Mouse (Mus musculus): ENCODE data around the gene Ell2. TPM values are rescaled to one million over a fixed set of nuclear protein-coding genes. Genes with fewer than 3 reads are reported as not detected.

The Ell2 gene
- polyA plus RNA-seq, 1 experiment from 2014 or later: 4.2 TPM

- no peak overlapping the region for H3K4me3 ChIP-seq (ENCODE audit: low read length)
- no peaks in the 10 kb centered on the region; the same call in 1 of the 2 replicates for H3K36me3 ChIP-seq (ENCODE audit: insufficient read depth, low read length)
- H3K27ac ChIP-seq (ENCODE audit: low read length): no peak overlapping the region
- peaks cover 3% of the 10 kb centered on the region; the same call in 1 of the 2 replicates for H3K4me1 ChIP-seq (ENCODE audit: insufficient read depth, low read length)
- no peak for ATAC-seq (ENCODE audit: low FRiP score, low TSS enrichment)
- no peak overlapping the region for H3K4me2 ChIP-seq (replicated peaks; ENCODE audit: low read depth, low read length)
- H3K9ac ChIP-seq (replicated peaks; ENCODE audit: low read length): no peak overlapping the region
- no peaks in the 10 kb centered on the region for H3K27me3 ChIP-seq (ENCODE audit: insufficient read depth, low read length)
- H3K9me3 ChIP-seq (ENCODE audit: low read length): no peaks in the 10 kb centered on the region
- 91% methylated on average over 5 of the region's 5 CpGs for WGBS
These were observed 47.8 kb downstream of the Ell2 start for GRCm38 (mm10) chr13:75754398-75754797.

GRCm38 (mm10) chr13:75760859-75761548, 54.4 kb downstream of the Ell2 start:
- H3K4me3 ChIP-seq (ENCODE audit: low read length): no peak overlapping the region
- H3K27me3 ChIP-seq (ENCODE audit: insufficient read depth, low read length): no peaks in the 10 kb centered on the region
- no peak for ATAC-seq (ENCODE audit: low FRiP score, low TSS enrichment)
- WGBS: 91% methylated on average over 4 of the region's 4 CpGs
- no peaks in the 10 kb centered on the region for H3K4me1 ChIP-seq (ENCODE audit: insufficient read depth, low read length)
- H3K9me3 ChIP-seq (ENCODE audit: low read length): no peaks in the 10 kb centered on the region
- no peak overlapping the region for H3K9ac ChIP-seq (replicated peaks; ENCODE audit: low read length)
- no peaks in the 10 kb centered on the region; the same call in 1 of the 2 replicates for H3K36me3 ChIP-seq (ENCODE audit: insufficient read depth, low read length)
- H3K27ac ChIP-seq (ENCODE audit: low read length): no peak overlapping the region
- H3K4me2 ChIP-seq (replicated peaks; ENCODE audit: low read depth, low read length): no peak overlapping the region

GRCm38 (mm10) chr13:75762759-75763158, 56.2 kb downstream of the Ell2 start:
- Histone ChIP-seq H3K4me1 (ENCODE audit: insufficient read depth, low read length) (no peaks in the 10 kb centered on the region), H3K27ac (ENCODE audit: low read length) (no peak overlapping the region), H3K27me3 (ENCODE audit: insufficient read depth, low read length) (no peaks in the 10 kb centered on the region), H3K36me3 (ENCODE audit: insufficient read depth, low read length) (no peaks in the 10 kb centered on the region), H3K4me2 (replicated peaks; ENCODE audit: low read depth, low read length) (no peak overlapping the region), H3K4me3 (ENCODE audit: low read length) (no peak overlapping the region), H3K9me3 (ENCODE audit: low read length) (no peaks in the 10 kb centered on the region), H3K9ac (replicated peaks; ENCODE audit: low read length) (no peak overlapping the region)
- no peak for ATAC-seq (ENCODE audit: low FRiP score, low TSS enrichment)
- WGBS: 86% methylated on average over 4 of the region's 4 CpGs

- 22% methylated on average over 3 of the region's 3 CpGs for WGBS
- no peak overlapping the region for H3K4me3 ChIP-seq (ENCODE audit: low read length)
- no peak overlapping the region for H3K4me2 ChIP-seq (replicated peaks; ENCODE audit: low read depth, low read length)
- no peaks in the 10 kb centered on the region for H3K27me3 ChIP-seq (ENCODE audit: insufficient read depth, low read length)
- no peaks in the 10 kb centered on the region for H3K36me3 ChIP-seq (ENCODE audit: insufficient read depth, low read length)
- no peak overlapping the region for H3K9ac ChIP-seq (replicated peaks; ENCODE audit: low read length)
- no peak overlapping the region for H3K27ac ChIP-seq (ENCODE audit: low read length)
- no peaks in the 10 kb centered on the region for H3K9me3 ChIP-seq (ENCODE audit: low read length)
- H3K4me1 ChIP-seq (ENCODE audit: insufficient read depth, low read length): no peaks in the 10 kb centered on the region
- no peak for ATAC-seq (ENCODE audit: low FRiP score, low TSS enrichment)
These were observed 56.7 kb downstream of the Ell2 start for GRCm38 (mm10) chr13:75763280-75763679.

- ATAC-seq (ENCODE audit: low FRiP score, low TSS enrichment): no peak
- Histone ChIP-seq H3K4me3 (ENCODE audit: low read length) (no peak overlapping the region), H3K9me3 (ENCODE audit: low read length) (no peaks in the 10 kb centered on the region), H3K9ac (replicated peaks; ENCODE audit: low read length) (no peak overlapping the region), H3K36me3 (ENCODE audit: insufficient read depth, low read length) (no peaks in the 10 kb centered on the region), H3K4me1 (ENCODE audit: insufficient read depth, low read length) (no peaks in the 10 kb centered on the region), H3K4me2 (replicated peaks; ENCODE audit: low read depth, low read length) (no peak overlapping the region), H3K27me3 (ENCODE audit: insufficient read depth, low read length) (no peaks in the 10 kb centered on the region), H3K27ac (ENCODE audit: low read length) (no peak overlapping the region)
- 65% methylated on average over 1 of the region's 1 CpGs for WGBS
These were observed 59.2 kb downstream of the Ell2 start for GRCm38 (mm10) chr13:75765742-75766141.

- H3K9ac ChIP-seq (replicated peaks; ENCODE audit: low read length): no peak overlapping the region
- H3K4me3 ChIP-seq (ENCODE audit: low read length): no peak overlapping the region
- WGBS: 71% methylated on average over 5 of the region's 5 CpGs
- no peak overlapping the region for H3K27ac ChIP-seq (ENCODE audit: low read length)
- no peak for ATAC-seq (ENCODE audit: low FRiP score, low TSS enrichment)
- no peaks in the 10 kb centered on the region for H3K27me3 ChIP-seq (ENCODE audit: insufficient read depth, low read length)
- H3K36me3 ChIP-seq (ENCODE audit: insufficient read depth, low read length): no peaks in the 10 kb centered on the region
- no peaks in the 10 kb centered on the region for H3K9me3 ChIP-seq (ENCODE audit: low read length)
- H3K4me2 ChIP-seq (replicated peaks; ENCODE audit: low read depth, low read length): no peak overlapping the region
- H3K4me1 ChIP-seq (ENCODE audit: insufficient read depth, low read length): no peaks in the 10 kb centered on the region
These were observed 59.7 kb downstream of the Ell2 start for GRCm38 (mm10) chr13:75766238-75766637.

GRCm38 (mm10) chr13:75766967-75767366, 60.4 kb downstream of the Ell2 start:
- Histone ChIP-seq H3K4me2 (replicated peaks; ENCODE audit: low read depth, low read length) (no peak overlapping the region), H3K27ac (ENCODE audit: low read length) (no peak overlapping the region), H3K9me3 (ENCODE audit: low read length) (no peaks in the 10 kb centered on the region), H3K4me1 (ENCODE audit: insufficient read depth, low read length) (no peaks in the 10 kb centered on the region), H3K9ac (replicated peaks; ENCODE audit: low read length) (no peak overlapping the region), H3K4me3 (ENCODE audit: low read length) (no peak overlapping the region), H3K27me3 (ENCODE audit: insufficient read depth, low read length) (no peaks in the 10 kb centered on the region), H3K36me3 (ENCODE audit: insufficient read depth, low read length) (no peaks in the 10 kb centered on the region)
- ATAC-seq (ENCODE audit: low FRiP score, low TSS enrichment): no peak
- 84% methylated on average over 2 of the region's 2 CpGs for WGBS

GRCm38 (mm10) chr13:75770744-75771143, 64.2 kb downstream of the Ell2 start:
- 93% methylated on average over 2 of the region's 2 CpGs for WGBS
- H3K36me3 ChIP-seq (ENCODE audit: insufficient read depth, low read length): no peaks in the 10 kb centered on the region
- no peak overlapping the region for H3K9ac ChIP-seq (replicated peaks; ENCODE audit: low read length)
- H3K9me3 ChIP-seq (ENCODE audit: low read length): no peaks in the 10 kb centered on the region
- no peak for ATAC-seq (ENCODE audit: low FRiP score, low TSS enrichment)
- no peak overlapping the region for H3K27ac ChIP-seq (ENCODE audit: low read length)
- H3K4me2 ChIP-seq (replicated peaks; ENCODE audit: low read depth, low read length): no peak overlapping the region
- H3K4me1 ChIP-seq (ENCODE audit: insufficient read depth, low read length): no peaks in the 10 kb centered on the region
- no peaks in the 10 kb centered on the region for H3K27me3 ChIP-seq (ENCODE audit: insufficient read depth, low read length)
- H3K4me3 ChIP-seq (ENCODE audit: low read length): no peak overlapping the region

GRCm38 (mm10) chr13:75771404-75771803, 64.8 kb downstream of the Ell2 start:
- Histone ChIP-seq H3K9ac (replicated peaks; ENCODE audit: low read length) (no peak overlapping the region), H3K4me3 (ENCODE audit: low read length) (no peak overlapping the region), H3K36me3 (ENCODE audit: insufficient read depth, low read length) (no peaks in the 10 kb centered on the region), H3K27me3 (ENCODE audit: insufficient read depth, low read length) (no peaks in the 10 kb centered on the region), H3K9me3 (ENCODE audit: low read length) (no peaks in the 10 kb centered on the region), H3K4me1 (ENCODE audit: insufficient read depth, low read length) (no peaks in the 10 kb centered on the region), H3K27ac (ENCODE audit: low read length) (no peak overlapping the region), H3K4me2 (replicated peaks; ENCODE audit: low read depth, low read length) (no peak overlapping the region)
- ATAC-seq (ENCODE audit: low FRiP score, low TSS enrichment): no peak
- 88% methylated on average over 4 of the region's 4 CpGs for WGBS

- no peak overlapping the region for H3K9ac ChIP-seq (replicated peaks; ENCODE audit: low read length)
- H3K4me1 ChIP-seq (ENCODE audit: insufficient read depth, low read length): no peaks in the 10 kb centered on the region
- H3K27ac ChIP-seq (ENCODE audit: low read length): no peak overlapping the region
- H3K4me2 ChIP-seq (replicated peaks; ENCODE audit: low read depth, low read length): no peak overlapping the region
- no peak for ATAC-seq (ENCODE audit: low FRiP score, low TSS enrichment)
- 92% methylated on average over 3 of the region's 3 CpGs for WGBS
- H3K9me3 ChIP-seq (ENCODE audit: low read length): no peaks in the 10 kb centered on the region
- H3K4me3 ChIP-seq (ENCODE audit: low read length): no peak overlapping the region
- no peaks in the 10 kb centered on the region for H3K27me3 ChIP-seq (ENCODE audit: insufficient read depth, low read length)
- no peaks in the 10 kb centered on the region for H3K36me3 ChIP-seq (ENCODE audit: insufficient read depth, low read length)
These were observed 65.6 kb downstream of the Ell2 start for GRCm38 (mm10) chr13:75771984-75772730.

Measured in kidney, embryonic 16.5 days (tissue).